ENCODE assay signal across 7 mouse cellular contexts in genomic region chr2:135439546-135440517, GRCm38 (mm10).
DNase-seq lines count a peak whose midpoint lies in the region; ATAC-seq lines count a peak whose summit lies in the region.

No protein-coding gene starts in this region.

- WGBS in embryonic facial prominence, embryonic 14.5 days = 8% methylated on average over 7 of the region's 7 CpGs
- WGBS in heart, embryonic 16.5 days = 9% methylated on average over 7 of the region's 7 CpGs
- 10% methylated on average over 7 of the region's 7 CpGs for WGBS in stomach, embryonic 15.5 days

- H3K4me2 ChIP-seq in embryonic facial prominence, embryonic 14.5 days (ENCODE audit: low read depth, low read length) = peak overlapping the region; percentile 49
- peak overlapping the region; percentile 63 for H3K4me2 ChIP-seq in heart, embryonic 16.5 days (ENCODE audit: low read depth, low read length)
- peak overlapping the region; percentile 39 for H3K4me2 ChIP-seq in stomach, embryonic 15.5 days

- no peaks in the 10 kb centered on the region for H3K9me3 ChIP-seq in embryonic facial prominence, embryonic 14.5 days (ENCODE audit: control insufficient read depth, low read length)
- no peaks in the 10 kb centered on the region for H3K9me3 ChIP-seq in heart, embryonic 16.5 days (replicated peaks; ENCODE audit: control insufficient read depth, low read length)
- no peaks in the 10 kb centered on the region for H3K9me3 ChIP-seq in stomach, embryonic 15.5 days

- DNase-seq in MN1 (ENCODE audit: low spot score) = peak; percentile 77
- DNase-seq in adrenal gland, postnatal 25 days = peak; percentile 30
- DNase-seq in embryonic facial prominence, embryonic 14.5 days (ENCODE audit: low spot score) = peak; percentile 82
- DNase-seq in kidney, postnatal 10 days = peak; percentile 69

- H3K27ac ChIP-seq in embryonic facial prominence, embryonic 14.5 days (replicated peaks; ENCODE audit: low read depth, low read length) = no peak overlapping the region; the same call in 1 of the 2 replicates
- H3K27ac ChIP-seq in heart, embryonic 16.5 days (ENCODE audit: low read length) = peak overlapping the region; percentile 69
- peak overlapping the region; percentile 80 for H3K27ac ChIP-seq in stomach, embryonic 15.5 days

- no peak overlapping the region for H3K9ac ChIP-seq in embryonic facial prominence, embryonic 14.5 days (ENCODE audit: low read depth, low read length)
- H3K9ac ChIP-seq in heart, embryonic 16.5 days (ENCODE audit: low read length) = peak overlapping the region; percentile 65
- H3K9ac ChIP-seq in stomach, embryonic 15.5 days = no peak overlapping the region

- H3K36me3 ChIP-seq in embryonic facial prominence, embryonic 14.5 days (ENCODE audit: control insufficient read depth, insufficient read depth, low read length) = no peaks in the 10 kb centered on the region
- no peaks in the 10 kb centered on the region for H3K36me3 ChIP-seq in heart, embryonic 16.5 days (ENCODE audit: control insufficient read depth, insufficient read depth)
- H3K36me3 ChIP-seq in stomach, embryonic 15.5 days = no peaks in the 10 kb centered on the region

- peak overlapping the region; percentile 12; the same call in 1 of the 2 replicates for H3K4me3 ChIP-seq in embryonic facial prominence, embryonic 14.5 days (ENCODE audit: low read depth, low read length)
- peak overlapping the region; percentile 43 for H3K4me3 ChIP-seq in heart, embryonic 16.5 days (ENCODE audit: low read length)
- no peak overlapping the region; the same call in 1 of the 2 replicates for H3K4me3 ChIP-seq in stomach, embryonic 15.5 days (replicated peaks)

- peak; percentile 76; the same call in 1 of the 2 replicates for ATAC-seq in embryonic facial prominence, embryonic 14.5 days (ENCODE audit: low read depth)
- peak; percentile 58; the same call in 1 of the 2 replicates for ATAC-seq in heart, embryonic 16.5 days (replicated peaks; ENCODE audit: extremely low read depth, insufficient read depth, low FRiP score)
- ATAC-seq in megakaryocyte progenitor cell, adult 5-6 weeks (replicated peaks; ENCODE audit: poor library complexity) = peak; percentile 96
- ATAC-seq in stomach, embryonic 15.5 days (ENCODE audit: insufficient read depth, low FRiP score, low read depth) = peak; percentile 79; the same call in 1 of the 2 replicates

- peaks cover 10% of the 10 kb centered on the region; the same call in 1 of the 2 replicates for H3K4me1 ChIP-seq in embryonic facial prominence, embryonic 14.5 days (ENCODE audit: control insufficient read depth, insufficient read depth, low read length)
- H3K4me1 ChIP-seq in heart, embryonic 16.5 days (ENCODE audit: control insufficient read depth, insufficient read depth, low read length) = peaks cover 8% of the 10 kb centered on the region
- peaks cover 6% of the 10 kb centered on the region; the same call in 1 of the 2 replicates for H3K4me1 ChIP-seq in stomach, embryonic 15.5 days

- H3K27me3 ChIP-seq in embryonic facial prominence, embryonic 14.5 days (replicated peaks; ENCODE audit: control insufficient read depth, insufficient read depth, low read length) = no peaks in the 10 kb centered on the region
- H3K27me3 ChIP-seq in heart, embryonic 16.5 days (ENCODE audit: control insufficient read depth, insufficient read depth, low read length) = no peaks in the 10 kb centered on the region
- H3K27me3 ChIP-seq in stomach, embryonic 15.5 days (replicated peaks) = no peaks in the 10 kb centered on the region

Comparison
In these comparisons a context has a peak if more than half of its experiments do, and no peak if none do; other contexts are left out.
1. DNase-seq: peak in every context shown above with its lines; median percentile 82 in embryonic facial prominence, embryonic 14.5 days; 77 in MN1; 69 in kidney, postnatal 10 days; 30 in adrenal gland, postnatal 25 days.